Mouse (Mus musculus) small intestine, adult 2 months (tissue): ENCODE results near the gene Vps37c.

ENCODE experiments used
- CTCF ChIP-seq: fragments of 200-500 bp; IDR thresholded peaks from 2 replicates; pipeline ENCODE4 v1.5.1; 2012; ENCODE audit warnings: low read depth, mild to moderate bottlenecking, control low read depth, inconsistent platforms, low read length, moderate library complexity, mixed read lengths; ENCODE audit not compliant: insufficient replicate concordance, insufficient read length; ENCODE audit errors: extremely low read depth
- POLR2A ChIP-seq: fragments of 200-500 bp; IDR thresholded peaks from 2 replicates; pipeline ENCODE4 v1.6.1; 2012; ENCODE audit warnings: low read depth, mild to moderate bottlenecking, control low read depth, inconsistent platforms, low read length, moderate library complexity

DNA sequence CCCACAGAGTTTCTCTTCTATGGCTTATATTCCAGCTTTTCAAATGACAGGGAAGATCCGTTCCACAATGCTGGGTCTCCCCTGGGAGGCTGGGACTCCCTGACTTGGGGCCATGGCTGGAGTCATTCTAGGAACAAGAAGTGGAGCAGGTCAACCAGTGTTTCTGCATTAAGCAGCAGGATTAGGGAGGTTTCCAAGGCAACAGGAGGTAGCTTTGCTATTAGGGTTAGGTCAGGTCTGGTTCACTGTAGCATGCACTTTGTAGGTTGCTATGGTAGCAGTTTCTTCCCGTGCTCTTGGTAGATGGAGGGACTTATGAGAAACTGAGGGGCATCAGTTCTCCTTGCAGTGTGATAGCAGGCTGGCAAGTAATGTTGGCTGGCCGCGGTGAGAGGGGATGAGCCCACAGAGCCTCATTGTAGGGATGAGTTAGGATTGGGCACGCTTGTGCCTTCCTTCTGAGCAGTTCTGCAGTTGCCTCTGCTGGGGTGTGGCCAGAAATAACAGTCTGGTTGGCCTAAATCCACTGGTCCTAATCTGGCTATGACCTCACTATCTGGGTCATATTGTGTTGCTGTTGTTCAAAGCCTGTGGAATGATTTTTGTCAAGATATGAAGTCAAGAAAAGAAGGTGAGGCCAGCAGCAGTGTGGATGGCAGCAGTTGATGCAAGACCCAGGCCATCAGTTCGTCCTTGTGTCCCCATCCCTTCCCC lies 12.6 kb downstream of the Vps37c start:
- TF ChIP-seq CTCF: no peak
- no peak for TF ChIP-seq POLR2A
